Mouse (Mus musculus) lung, adult 2 months (tissue): Measurements from ENCODE around the gene Myo9b.

ENCODE experiments used
- CTCF ChIP-seq: fragments of 200-500 bp; IDR thresholded peaks from 2 replicates; pipeline ENCODE4 v1.5.1; 2011; ENCODE audit warnings: mild to moderate bottlenecking, low read length, control low read depth; ENCODE audit not compliant: insufficient read depth
- POLR2A ChIP-seq: fragments of 200-500 bp; IDR thresholded peaks from 2 replicates; pipeline ENCODE4 v1.6.1; 2011; ENCODE audit warnings: low read depth, mild to moderate bottlenecking, control low read depth, low read length, borderline replicate concordance; ENCODE audit errors: extremely low read depth

GRCm38 (mm10) chr8:71224560-71224959, 48.0 kb upstream of the Myo9b start:
- TF ChIP-seq CTCF (peak; percentile 4; the same call in 1 of the 2 replicates), POLR2A (no peak)
